Mouse (Mus musculus): ENCODE measurements around the gene Kcnj9. TPM values are rescaled to one million over a fixed set of nuclear protein-coding genes. Genes with fewer than 3 reads are reported as not detected.

Gene Kcnj9
- total RNA-seq, 2 experiments from 2014 or later, result not detected

- ATAC-seq (replicated peaks; ENCODE audit: poor library complexity, severe bottlenecking), result no peak
Measured at GRCm38 (mm10) chr1:172317431-172317830, 11.7 kb downstream of the Kcnj9 start.

GRCm38 (mm10) chr1:172314911-172315310, 14.2 kb downstream of the Kcnj9 start:
- no peak for ATAC-seq (replicated peaks; ENCODE audit: poor library complexity, severe bottlenecking)

- no peak for ATAC-seq (replicated peaks; ENCODE audit: poor library complexity, severe bottlenecking)
Measured at GRCm38 (mm10) chr1:172313613-172314411, 15.3 kb downstream of the Kcnj9 start.

DNA sequence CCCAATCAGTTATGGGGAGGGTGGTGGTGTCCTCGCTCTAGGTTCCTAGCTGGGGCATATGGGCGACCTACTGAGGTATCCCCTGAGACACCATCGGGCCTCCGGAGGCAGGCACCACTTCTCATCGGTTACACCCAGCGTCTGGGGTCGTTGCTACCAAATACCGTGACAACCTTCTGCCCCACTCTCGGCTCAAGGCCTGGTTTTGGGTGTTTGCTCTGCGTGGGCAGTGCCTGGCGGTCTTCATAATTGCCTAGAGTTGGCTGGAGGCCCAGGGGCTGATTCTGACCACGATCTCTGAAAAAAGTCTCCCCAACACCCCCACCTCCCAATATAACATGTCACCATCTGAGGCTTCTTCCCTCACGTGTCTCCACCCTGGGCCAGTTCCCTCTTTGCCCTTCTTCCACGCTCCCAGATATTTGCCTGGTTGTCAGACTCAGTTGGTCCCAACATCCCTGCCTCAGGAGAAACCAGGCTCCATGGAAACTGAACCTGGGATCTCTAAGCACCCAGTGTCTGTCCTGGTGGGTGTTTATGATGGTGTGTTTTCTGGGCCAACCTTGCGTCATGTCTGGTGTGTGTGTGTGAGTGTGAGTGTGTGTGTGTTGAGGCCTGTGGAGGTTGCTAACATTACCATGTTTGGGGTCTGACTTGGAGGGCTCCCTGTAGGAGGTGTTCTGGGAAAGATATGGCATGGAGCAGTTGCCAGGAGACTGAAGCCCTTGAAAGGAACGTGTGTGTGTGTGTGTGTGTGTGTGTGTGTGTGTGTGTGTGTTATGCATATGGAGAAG, 16.2 kb downstream of the Kcnj9 start:
- ATAC-seq (replicated peaks; ENCODE audit: poor library complexity, severe bottlenecking), result no peak

- ATAC-seq (replicated peaks; ENCODE audit: poor library complexity, severe bottlenecking), result peak; percentile 36
Measured at GRCm38 (mm10) chr1:172311921-172312767, 17.0 kb downstream of the Kcnj9 start.

GRCm38 (mm10) chr1:172311248-172311906, 17.7 kb downstream of the Kcnj9 start:
- peak; percentile 48 for ATAC-seq (replicated peaks; ENCODE audit: poor library complexity, severe bottlenecking)

DNA sequence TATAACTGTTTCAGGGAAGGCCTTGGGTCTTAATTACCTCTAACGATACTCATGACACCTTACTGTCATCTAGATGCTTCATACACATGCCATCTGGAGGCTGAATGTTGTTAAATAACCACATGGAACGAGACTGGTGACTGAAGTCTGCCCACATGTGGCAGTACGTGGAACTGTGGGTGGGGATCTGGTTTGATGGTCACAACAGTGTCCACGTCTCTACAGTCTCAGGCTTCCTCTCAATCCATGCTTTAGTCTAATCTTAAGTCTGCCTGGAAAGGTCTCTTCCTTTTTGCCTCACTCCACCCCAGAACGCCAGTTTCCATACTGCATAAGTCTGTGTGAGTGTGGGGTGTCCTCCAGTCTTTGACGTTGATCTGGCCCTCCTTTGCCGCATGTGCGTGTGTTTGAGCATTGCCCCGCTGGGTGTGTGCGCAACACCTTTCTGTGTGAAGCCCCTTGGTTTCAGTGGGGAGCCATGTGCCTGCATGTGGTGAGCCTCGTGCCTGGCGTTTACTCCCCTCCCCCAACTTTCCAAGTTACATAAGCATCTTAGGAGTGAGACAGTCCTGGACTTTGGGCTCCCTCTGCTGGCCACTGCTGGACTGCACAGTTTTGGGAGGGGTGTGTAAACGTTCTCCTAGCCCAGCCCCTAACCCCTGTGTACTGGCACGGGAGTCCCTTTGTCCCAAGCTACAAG, 19.3 kb downstream of the Kcnj9 start:
- ATAC-seq (replicated peaks; ENCODE audit: poor library complexity, severe bottlenecking), result peak; percentile 19

- no peak for ATAC-seq (replicated peaks; ENCODE audit: poor library complexity, severe bottlenecking)
Measured at GRCm38 (mm10) chr1:172308409-172308808, 20.7 kb downstream of the Kcnj9 start.

- 0 out of 2 replicates have a peak, but pooled peaks have one; percentile 0 for ATAC-seq (replicated peaks; ENCODE audit: poor library complexity, severe bottlenecking)
Measured at GRCm38 (mm10) chr1:172307936-172308335, 21.2 kb downstream of the Kcnj9 start.

GRCm38 (mm10) chr1:172306885-172307284, 22.2 kb downstream of the Kcnj9 start:
- ATAC-seq (replicated peaks; ENCODE audit: poor library complexity, severe bottlenecking), result no peak

GRCm38 (mm10) chr1:172306196-172306595, 22.9 kb downstream of the Kcnj9 start:
- ATAC-seq (replicated peaks; ENCODE audit: poor library complexity, severe bottlenecking), result peak; percentile 38

- ATAC-seq (replicated peaks; ENCODE audit: poor library complexity, severe bottlenecking), result no peak
Measured at GRCm38 (mm10) chr1:172305635-172306034, 23.5 kb downstream of the Kcnj9 start.

DNA sequence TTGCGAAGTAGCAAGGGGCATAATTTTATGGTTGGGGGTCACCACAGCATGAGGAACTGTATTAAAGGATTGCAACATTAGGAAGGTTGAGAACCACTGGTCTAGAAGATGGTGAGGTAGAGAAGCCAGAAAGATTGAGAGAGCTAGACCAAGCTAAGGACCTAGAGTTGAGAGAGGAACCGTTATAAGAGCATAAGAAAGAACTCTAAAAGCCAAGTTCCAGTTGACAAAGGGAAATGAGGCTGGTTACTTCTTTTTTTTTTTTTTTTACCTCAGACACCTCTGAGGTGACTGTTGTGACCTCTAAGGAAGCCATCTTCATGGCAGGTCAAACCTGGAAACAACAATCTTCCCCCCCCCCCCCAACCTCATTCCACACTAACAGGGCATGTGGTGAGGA, 24.0 kb downstream of the Kcnj9 start:
- ATAC-seq (replicated peaks; ENCODE audit: poor library complexity, severe bottlenecking), result no peak

DNA sequence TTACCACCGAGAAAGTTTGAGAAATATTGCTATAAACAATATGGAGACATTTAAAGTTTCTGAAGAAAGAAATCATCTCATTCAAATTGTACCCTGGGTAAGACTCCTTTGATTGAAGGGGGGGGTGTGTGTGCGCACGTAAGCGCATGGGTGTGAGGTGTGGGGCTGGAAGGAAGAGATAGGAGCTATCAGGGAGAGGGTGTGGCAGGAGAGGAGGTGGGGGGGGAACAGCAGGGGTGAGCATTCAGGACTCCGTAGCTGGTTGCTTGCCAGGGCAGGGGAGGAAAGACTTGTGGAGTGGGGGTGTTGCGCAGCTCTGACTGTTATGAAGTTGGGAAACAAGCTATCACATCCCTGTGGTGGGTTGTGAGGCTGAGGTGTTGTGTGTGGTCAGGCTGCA, 24.7 kb downstream of the Kcnj9 start:
- peak; percentile 38 for ATAC-seq (replicated peaks; ENCODE audit: poor library complexity, severe bottlenecking)

GRCm38 (mm10) chr1:172302851-172303250, 26.3 kb downstream of the Kcnj9 start:
- ATAC-seq (replicated peaks; ENCODE audit: poor library complexity, severe bottlenecking), result 0 out of 2 replicates have a peak, but pooled peaks have one; percentile 13

DNA sequence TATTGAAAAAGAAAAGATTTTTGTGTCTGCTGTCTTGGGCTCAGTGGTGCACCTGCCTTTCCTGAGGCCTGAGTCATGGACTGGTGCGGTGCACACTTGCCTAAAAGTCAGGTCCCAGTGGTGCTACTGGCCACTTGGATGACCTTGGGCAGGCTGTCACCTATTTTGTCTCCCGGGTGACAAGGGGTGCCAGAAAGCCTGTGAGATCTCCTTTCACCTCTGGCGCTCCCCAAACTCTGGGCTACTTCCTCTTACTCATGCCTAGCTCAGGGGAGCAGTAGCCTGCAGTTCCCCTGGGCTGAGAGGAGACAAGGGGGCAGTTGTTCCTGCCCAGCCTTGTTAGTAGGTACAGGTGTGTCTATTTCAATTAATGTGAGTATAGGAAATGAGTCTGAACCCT, 26.8 kb downstream of the Kcnj9 start:
- ATAC-seq (replicated peaks; ENCODE audit: poor library complexity, severe bottlenecking), result peak; percentile 23; the same call in 1 of the 2 replicates

GRCm38 (mm10) chr1:172301180-172301579, 27.9 kb downstream of the Kcnj9 start:
- no peak for ATAC-seq (replicated peaks; ENCODE audit: poor library complexity, severe bottlenecking)

DNA sequence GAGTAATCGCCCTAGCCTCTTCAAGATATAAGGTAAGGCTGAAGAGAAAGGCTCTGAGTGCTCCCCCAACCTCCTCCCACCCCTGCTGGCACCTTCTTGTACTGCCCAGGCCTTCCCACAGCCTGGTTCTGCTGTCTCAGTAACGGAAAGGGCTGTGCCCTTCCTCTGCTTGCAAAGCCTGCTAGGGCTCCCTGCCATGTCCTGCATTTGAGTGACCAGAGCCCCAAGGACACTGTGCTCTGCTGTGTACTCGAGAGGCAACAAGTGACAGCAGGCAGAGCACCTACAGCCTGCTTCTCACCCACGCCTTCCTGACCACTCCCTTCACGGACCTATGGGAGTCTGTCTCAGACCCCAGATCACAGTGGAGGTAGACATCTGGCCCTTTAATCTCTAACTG, 28.9 kb downstream of the Kcnj9 start:
- no peak for ATAC-seq (replicated peaks; ENCODE audit: poor library complexity, severe bottlenecking)

DNA sequence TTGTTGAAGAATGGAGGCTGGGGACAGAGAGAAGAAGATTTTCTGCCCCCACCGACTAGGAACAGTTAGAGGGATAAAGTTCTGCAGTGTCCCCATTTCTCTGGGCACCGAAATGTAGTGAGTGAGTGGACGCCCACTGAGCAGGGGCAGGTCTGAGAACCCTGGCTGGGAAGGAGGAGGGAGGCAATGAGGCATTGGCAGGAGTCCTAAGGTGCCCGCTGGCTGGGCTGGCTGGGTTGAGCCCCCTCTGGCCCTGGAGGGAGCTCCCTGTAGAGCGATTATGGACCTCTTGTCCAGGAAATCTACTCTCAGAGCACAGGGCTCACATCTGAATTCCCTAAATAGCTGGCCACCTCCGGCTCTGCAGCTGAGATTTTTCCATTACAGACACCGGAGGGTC, 29.6 kb downstream of the Kcnj9 start:
- no peak for ATAC-seq (replicated peaks; ENCODE audit: poor library complexity, severe bottlenecking)

All from granulocyte monocyte progenitor cell, adult 5-6 weeks (primary cell).